Mouse (Mus musculus) central nervous system, embryonic 18 days (tissue): ENCODE measurements around the gene Gm21663. TPM values are rescaled to one million over a fixed set of nuclear protein-coding genes. Genes with fewer than 3 reads are reported as not detected.

Experiments
- polyA plus RNA-seq: library from polyadenylated mRNA; depleted of rRNA; stranded (reverse); fragments of >200 nt; gene quantifications from 2 replicates; pipeline ENCODE4 v1.2.3, GENCODE M21; 2012; rRNA removed

Gm21663 gene
- 0.03 TPM in 1 of 2 replicates, not detected in the other for polyA plus RNA-seq

GRCm38 (mm10) chr5:25942281-25942680, at the start of gene Gm21663:
Gene Gm21663 (minus strand): TSS chr5:25942381.

DNA sequence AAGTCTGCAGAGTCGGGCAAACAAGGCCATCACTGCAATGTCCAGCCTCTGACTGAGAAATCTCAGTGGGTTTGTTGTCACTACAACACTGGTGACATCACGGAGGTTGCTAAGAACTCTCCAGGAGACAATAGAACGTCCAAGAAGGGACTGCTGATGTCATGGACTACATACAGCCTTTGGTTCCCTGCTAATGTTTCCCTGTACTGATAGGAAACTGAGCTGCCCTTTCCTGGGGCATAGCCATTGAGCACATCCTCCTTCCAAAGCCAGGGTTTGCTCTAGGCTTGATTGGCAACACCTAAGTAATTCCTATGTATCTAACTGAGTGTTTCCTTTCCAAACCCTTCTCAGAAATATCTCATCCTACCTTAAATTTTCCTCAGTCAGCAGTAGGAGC, 46.4 kb upstream of the Gm21663 start, which contains the start of gene Gm21698:
Gene Gm21698 (minus strand): TSS at position 101 of the 400 bp plus-strand sequence.

DNA sequence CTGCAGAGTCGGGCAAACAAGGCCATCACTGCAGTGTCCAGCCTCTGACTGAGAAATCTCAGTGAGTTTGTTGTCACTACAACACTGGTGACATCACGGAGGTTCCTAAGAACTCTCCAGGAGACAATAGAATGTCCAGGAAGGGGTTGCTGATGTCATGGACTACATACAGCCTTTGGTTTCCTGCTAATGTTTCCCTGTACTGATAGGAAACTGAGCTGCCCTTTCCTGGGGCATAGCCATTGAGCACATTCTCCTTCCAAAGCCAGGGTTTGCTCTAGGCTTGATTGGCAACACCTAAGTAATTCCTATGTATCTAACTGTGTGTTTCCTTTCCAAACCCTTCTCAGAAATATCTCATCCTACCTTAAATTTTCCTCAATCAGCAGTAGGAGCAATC, 30.4 kb upstream of the Gm21663 start, which contains the start of gene Gm21680:
Gene Gm21680 (minus strand): TSS at position 101 of the 400 bp plus-strand sequence.

GRCm38 (mm10) chr5:25954317-25954716, 12.1 kb upstream of the Gm21663 start, which contains the start of gene Gm21671:
Gene Gm21671 (minus strand): TSS chr5:25954417.

Other genes starting within 250 kb of the Gm21663 start
- gene Xrcc2, start 236.6 kb downstream of the Gm21663 start, polyA plus RNA-seq: 7.8 and 8.5 TPM in 2 replicates
- 46.0 and 49.4 TPM in 2 replicates for gene Actr3b, start 182.4 kb downstream of the Gm21663 start, polyA plus RNA-seq
- not detected in 2 replicates for gene Gm21671, start 12.0 kb upstream of the Gm21663 start, polyA plus RNA-seq
- gene Gm21680, start 30.3 kb upstream of the Gm21663 start, polyA plus RNA-seq: not detected in 2 replicates
- gene Gm21698, start 46.3 kb upstream of the Gm21663 start, polyA plus RNA-seq: not detected in 2 replicates
- 0.03 and 0.05 TPM in 2 replicates for gene Gm1979, start 62.4 kb upstream of the Gm21663 start, polyA plus RNA-seq
- gene Gm5862, start 80.5 kb upstream of the Gm21663 start, polyA plus RNA-seq: not detected in 2 replicates
- 0.04 TPM in 1 of 2 replicates, not detected in the other for gene Speer4a, start 97.2 kb upstream of the Gm21663 start, polyA plus RNA-seq
- not detected in 2 replicates for gene Gm7347, start 116.2 kb upstream of the Gm21663 start, polyA plus RNA-seq
- not detected in 2 replicates for gene Gm10471, start 146.9 kb upstream of the Gm21663 start, polyA plus RNA-seq
- 0.03 TPM in 1 of 2 replicates, not detected in the other for gene 5031410I06Rik, start 163.0 kb upstream of the Gm21663 start, polyA plus RNA-seq
- gene Gm10220, start 179.0 kb upstream of the Gm21663 start, polyA plus RNA-seq: not detected in 2 replicates